Mouse (Mus musculus) kidney, adult 2 months (tissue): ENCODE measurements at regions not wholly inside any gene's neighbourhood (a gene's known extent, or its start where the extent isn't known, plus 50 kb on each side); places are given as distances from the start of the nearest gene placed in this dataset.

Source experiments
- CTCF ChIP-seq: fragments of 200-500 bp; conservative IDR thresholded peaks from 2 replicates; pipeline ENCODE4 v1.5.1; 2011; ENCODE audit warnings: low read depth, mild to moderate bottlenecking, control low read depth, low read length, moderate library complexity, mixed read lengths; ENCODE audit not compliant: insufficient read depth, insufficient read length
- POLR2A ChIP-seq: fragments of 200-500 bp; IDR thresholded peaks from one replicate; pipeline ENCODE4 v1.6.1; 2011; ENCODE audit warnings: low read depth, low read length, control low read depth

- no peak for TF ChIP-seq POLR2A
- no peak for TF ChIP-seq CTCF
These were observed 55.9 kb upstream of the Gadd45a start for GRCm38 (mm10) chr6:67093128-67093527.
